Mouse (Mus musculus): Measurements from ENCODE around the gene Rbfox1.
A peak's percentile ranks its signal among the peaks of the same experiment; 100 is the strongest.

DNA sequence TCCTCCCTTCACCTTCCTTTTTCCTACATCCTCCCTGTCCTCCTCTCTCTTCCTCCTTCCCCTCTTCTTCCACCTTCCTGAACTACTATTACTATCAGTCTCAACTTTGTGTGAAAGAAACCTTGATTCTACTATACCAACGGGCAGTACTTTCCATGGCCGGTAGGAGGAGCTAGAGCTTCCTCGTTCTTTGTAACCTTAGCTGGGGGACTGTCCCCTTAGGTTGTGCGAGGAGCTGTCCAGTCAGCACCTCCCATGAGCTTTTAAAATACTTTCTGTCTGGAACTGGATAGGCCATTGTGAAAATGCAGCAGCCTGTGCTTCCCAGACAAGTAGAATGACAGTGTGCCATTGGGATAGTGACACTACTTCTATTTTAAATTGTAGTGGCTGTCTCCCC lies 3.3 kb upstream of the Rbfox1 start:
- TF ChIP-seq POLR2A (IDR thresholded peaks at IDR 0.05; ENCODE audit: insufficient read depth, low read depth, low read length) (no peak), CTCF (IDR thresholded peaks at IDR 0.05; ENCODE audit: insufficient read depth, low read depth, low read length) (0 out of 2 replicates have a peak, but pooled peaks have one; percentile 31)

All from olfactory bulb, adult 2 months (tissue).